Comparison of ENCODE assay signal across 8 mouse cellular contexts in the genomic region with DNA sequence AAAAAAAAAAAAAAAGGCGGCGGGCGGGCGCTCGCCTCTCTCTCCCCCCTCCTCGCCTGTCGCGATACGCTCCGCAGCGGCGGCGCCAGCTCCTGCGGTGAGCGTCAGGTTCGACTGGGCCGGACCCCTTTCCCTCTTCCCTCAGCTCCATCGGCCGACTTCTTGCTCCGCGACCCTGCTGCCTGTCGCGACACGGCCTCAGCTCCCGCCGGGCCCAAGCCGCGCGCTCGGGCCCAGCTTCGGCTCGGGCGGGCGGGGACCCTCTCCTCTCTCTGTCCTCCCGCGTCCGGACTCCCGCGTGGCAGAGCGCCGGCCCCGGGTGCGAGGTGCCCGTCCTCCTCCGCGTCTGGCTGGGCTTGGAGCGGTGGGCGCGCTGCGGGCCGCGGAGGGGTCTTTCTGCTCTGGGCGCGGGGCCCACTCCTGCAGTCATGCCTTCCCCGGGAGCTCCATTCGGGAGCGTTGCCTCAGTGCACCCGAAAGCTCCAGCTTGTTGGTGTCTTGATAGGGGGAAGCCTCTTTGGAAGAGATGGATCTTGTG. TPM values are rescaled to one million over a fixed set of nuclear protein-coding genes. Genes with fewer than 3 reads are reported as not detected.
A peak's percentile ranks its signal among the peaks of the same experiment; 100 is the strongest.
DNase-seq lines count a peak whose midpoint lies in the region; ATAC-seq and TF ChIP-seq lines count a peak whose summit lies in the region.

No protein-coding gene starts in this region.

- no peak for DNase-seq in kidney, adult 8-10 months
- DNase-seq in Patski (ENCODE audit: low read depth, low spot score) = no peak
- no peak for DNase-seq in adrenal gland, adult (ENCODE audit: inconsistent age in 2 of 2, low spot score in 1 of 2)
- no peak for DNase-seq in thymus, postnatal 36 days

- H3K27ac ChIP-seq in kidney, embryonic 14.5 days (ENCODE audit: low read depth, low read length) = peak overlapping the region; percentile 94
- peak overlapping the region; percentile 97 for H3K27ac ChIP-seq in forebrain, embryonic 13.5 days
- H3K27ac ChIP-seq in liver, embryonic 12.5 days = peak overlapping the region; percentile 90
- peak overlapping the region; percentile 93 for H3K27ac ChIP-seq in stomach, embryonic 16.5 days (ENCODE audit: low read length)

- TF ChIP-seq CTCF in Patski (IDR thresholded peaks at IDR 0.05) = no peak

- CTCF ChIA-PET in Patski (lab: Charles Lee) = interaction anchor here (0.8 to 3.5 kb wide), 5 partner anchors 12 to 44 kb away, joined by 3 to 15 read pairs (median 4); partner anchors contain the start of gene Ndufa3

- no peaks in the 10 kb centered on the region for H3K27me3 ChIP-seq in kidney, embryonic 14.5 days (ENCODE audit: control insufficient read depth, insufficient read depth, low read length)
- H3K27me3 ChIP-seq in Patski = no peaks in the 10 kb centered on the region
- H3K27me3 ChIP-seq in forebrain, embryonic 13.5 days = no peaks in the 10 kb centered on the region
- no peaks in the 10 kb centered on the region for H3K27me3 ChIP-seq in liver, embryonic 12.5 days (replicated peaks)
- H3K27me3 ChIP-seq in stomach, embryonic 16.5 days (ENCODE audit: control insufficient read depth, insufficient read depth, low read length) = no peaks in the 10 kb centered on the region

- peak overlapping the region; percentile 100 for H3K9ac ChIP-seq in kidney, embryonic 14.5 days (ENCODE audit: low read depth, low read length)
- peak overlapping the region; percentile 99 for H3K9ac ChIP-seq in forebrain, embryonic 13.5 days
- peak overlapping the region; percentile 99 for H3K9ac ChIP-seq in liver, embryonic 12.5 days
- H3K9ac ChIP-seq in stomach, embryonic 16.5 days (ENCODE audit: low read length) = peak overlapping the region; percentile 99

- POLR2A ChIA-PET in Patski (lab: Charles Lee) = interaction anchor here (0.6 to 2.0 kb wide), 13 partner anchors 9 to 197 kb away, joined by 3 to 10 read pairs (median 4); partner anchors contain the start of genes Mboat7 and Tsen34

- peak; percentile 0; the same call in 1 of the 2 replicates for ATAC-seq in kidney, embryonic 14.5 days (ENCODE audit: low FRiP score, low TSS enrichment)
- ATAC-seq in Patski = peak; percentile 13
- ATAC-seq in forebrain, embryonic 13.5 days = no peak; the same call in 1 of the 2 replicates
- no peak for ATAC-seq in liver, embryonic 12.5 days
- no peak for ATAC-seq in stomach, embryonic 16.5 days (ENCODE audit: insufficient read depth, low FRiP score)

- H3K4me2 ChIP-seq in kidney, embryonic 14.5 days (replicated peaks; ENCODE audit: low read depth, low read length) = peak overlapping the region; percentile 85
- H3K4me2 ChIP-seq in forebrain, embryonic 13.5 days = peak overlapping the region; percentile 93
- peak overlapping the region; percentile 84 for H3K4me2 ChIP-seq in liver, embryonic 12.5 days
- H3K4me2 ChIP-seq in stomach, embryonic 16.5 days (ENCODE audit: low read depth, low read length) = peak overlapping the region; percentile 91

- H3K36me3 ChIP-seq in kidney, embryonic 14.5 days (ENCODE audit: control insufficient read depth, insufficient read depth, low read length) = peaks cover 34% of the 10 kb centered on the region
- peaks cover 31% of the 10 kb centered on the region for H3K36me3 ChIP-seq in forebrain, embryonic 13.5 days (ENCODE audit: poor library complexity, severe bottlenecking)
- peaks cover 57% of the 10 kb centered on the region for H3K36me3 ChIP-seq in liver, embryonic 12.5 days
- H3K36me3 ChIP-seq in stomach, embryonic 16.5 days (ENCODE audit: control insufficient read depth, insufficient read depth, low read length) = no peaks in the 10 kb centered on the region

- H3K9me3 ChIP-seq in kidney, embryonic 14.5 days (ENCODE audit: control insufficient read depth, low read length) = no peaks in the 10 kb centered on the region
- H3K9me3 ChIP-seq in forebrain, embryonic 13.5 days (replicated peaks) = no peaks in the 10 kb centered on the region
- no peaks in the 10 kb centered on the region for H3K9me3 ChIP-seq in liver, embryonic 12.5 days (replicated peaks)
- H3K9me3 ChIP-seq in stomach, embryonic 16.5 days (replicated peaks; ENCODE audit: control insufficient read depth, low read length) = no peaks in the 10 kb centered on the region

- 1% methylated on average over 50 of the region's 58 CpGs for WGBS in kidney, embryonic 14.5 days
- under 1% methylated on average over 51 of the region's 58 CpGs for WGBS in forebrain, embryonic 13.5 days
- WGBS in liver, embryonic 12.5 days (ENCODE audit: insufficient replicate concordance) = under 1% methylated on average over 54 of the region's 58 CpGs
- WGBS in stomach, embryonic 16.5 days = 1% methylated on average over 53 of the region's 58 CpGs

- H3K4me3 ChIP-seq in kidney, embryonic 14.5 days (ENCODE audit: low read length) = peak overlapping the region; percentile 98
- H3K4me3 ChIP-seq in forebrain, embryonic 13.5 days = peak overlapping the region; percentile 95
- peak overlapping the region; percentile 97 for H3K4me3 ChIP-seq in liver, embryonic 12.5 days
- peak overlapping the region; percentile 91 for H3K4me3 ChIP-seq in stomach, embryonic 16.5 days (replicated peaks; ENCODE audit: low read length)

- peaks cover 24% of the 10 kb centered on the region for H3K4me1 ChIP-seq in kidney, embryonic 14.5 days (ENCODE audit: control insufficient read depth, insufficient read depth, low read length)
- peaks cover 43% of the 10 kb centered on the region for H3K4me1 ChIP-seq in forebrain, embryonic 13.5 days
- H3K4me1 ChIP-seq in liver, embryonic 12.5 days = peaks cover 50% of the 10 kb centered on the region
- peaks cover 24% of the 10 kb centered on the region for H3K4me1 ChIP-seq in stomach, embryonic 16.5 days (ENCODE audit: control insufficient read depth, insufficient read depth, low read length)

- in situ Hi-C loops in Patski (cut with MboI; ENCODE audit: low pct_unique_long_range_greater_than_20kb) = no loop called here

RNA-seq across cellular contexts. Expression of gene Cnot3, which starts 0.5 kb away (rescaled TPM):
- polyA plus RNA-seq in kidney, embryonic 14.5 days (2014; fragmentation: Nextera tagmentation; extraction: Ambion mirVana) = 67.3 and 74.0 TPM in 2 replicates
- 56.5 TPM for polyA plus RNA-seq in Patski (2021)
- 55.3 and 56.3 TPM in 2 replicates for polyA plus RNA-seq in forebrain, embryonic 13.5 days (2015; fragmentation: Nextera tagmentation; extraction: Ambion mirVana)
- 32.6 and 34.4 TPM in 2 replicates for polyA plus RNA-seq in liver, embryonic 12.5 days (2016; fragmentation: Nextera tagmentation; extraction: Ambion mirVana)
- polyA plus RNA-seq in stomach, embryonic 16.5 days (2015; fragmentation: Nextera tagmentation; extraction: Ambion mirVana) = 43.0 and 44.5 TPM in 2 replicates

RNA-seq across cellular contexts. Expression of gene Prpf31, which starts 15.8 kb away (rescaled TPM):
- 89.4 and 114 TPM in 2 replicates for polyA plus RNA-seq in kidney, embryonic 14.5 days (2014; fragmentation: Nextera tagmentation; extraction: Ambion mirVana)
- polyA plus RNA-seq in Patski (2021) = 58.0 TPM
- 134 and 149 TPM in 2 replicates for polyA plus RNA-seq in forebrain, embryonic 13.5 days (2015; fragmentation: Nextera tagmentation; extraction: Ambion mirVana)
- 93.1 and 97.6 TPM in 2 replicates for polyA plus RNA-seq in liver, embryonic 12.5 days (2016; fragmentation: Nextera tagmentation; extraction: Ambion mirVana)
- polyA plus RNA-seq in stomach, embryonic 16.5 days (2015; fragmentation: Nextera tagmentation; extraction: Ambion mirVana) = 79.4 and 89.0 TPM in 2 replicates

RNA-seq across cellular contexts. Expression of gene Tfpt, which starts 15.8 kb away (rescaled TPM):
- 24.2 and 34.9 TPM in 2 replicates for polyA plus RNA-seq in kidney, embryonic 14.5 days (2014; fragmentation: Nextera tagmentation; extraction: Ambion mirVana)
- polyA plus RNA-seq in Patski (2021) = 27.1 TPM
- 31.3 and 33.1 TPM in 2 replicates for polyA plus RNA-seq in forebrain, embryonic 13.5 days (2015; fragmentation: Nextera tagmentation; extraction: Ambion mirVana)
- 16.0 and 17.6 TPM in 2 replicates for polyA plus RNA-seq in liver, embryonic 12.5 days (2016; fragmentation: Nextera tagmentation; extraction: Ambion mirVana)
- polyA plus RNA-seq in stomach, embryonic 16.5 days (2015; fragmentation: Nextera tagmentation; extraction: Ambion mirVana) = 17.7 and 19.0 TPM in 2 replicates

RNA-seq across cellular contexts. Expression of gene Leng1, which starts 20.1 kb away (rescaled TPM):
- 12.2 and 12.6 TPM in 2 replicates for polyA plus RNA-seq in kidney, embryonic 14.5 days (2014; fragmentation: Nextera tagmentation; extraction: Ambion mirVana)
- polyA plus RNA-seq in Patski (2021) = 18.5 TPM
- polyA plus RNA-seq in forebrain, embryonic 13.5 days (2015; fragmentation: Nextera tagmentation; extraction: Ambion mirVana) = 16.1 and 19.2 TPM in 2 replicates
- 10.2 and 11.6 TPM in 2 replicates for polyA plus RNA-seq in liver, embryonic 12.5 days (2016; fragmentation: Nextera tagmentation; extraction: Ambion mirVana)
- 12.0 and 14.3 TPM in 2 replicates for polyA plus RNA-seq in stomach, embryonic 16.5 days (2015; fragmentation: Nextera tagmentation; extraction: Ambion mirVana)

RNA-seq across cellular contexts. Expression of gene Ndufa3, which starts 28.4 kb away (rescaled TPM):
- polyA plus RNA-seq in kidney, embryonic 14.5 days (2014; fragmentation: Nextera tagmentation; extraction: Ambion mirVana) = 463 and 564 TPM in 2 replicates
- polyA plus RNA-seq in Patski (2021) = 328 TPM
- polyA plus RNA-seq in forebrain, embryonic 13.5 days (2015; fragmentation: Nextera tagmentation; extraction: Ambion mirVana) = 452 and 481 TPM in 2 replicates
- 295 and 296 TPM in 2 replicates for polyA plus RNA-seq in liver, embryonic 12.5 days (2016; fragmentation: Nextera tagmentation; extraction: Ambion mirVana)
- polyA plus RNA-seq in stomach, embryonic 16.5 days (2015; fragmentation: Nextera tagmentation; extraction: Ambion mirVana) = 457 and 491 TPM in 2 replicates

Comparison
In these comparisons a context has a peak if more than half of its experiments do, and no peak if none do; other contexts are left out.
1. ATAC-seq: peak in kidney, embryonic 14.5 days (single experiment) and Patski (single experiment); none in forebrain, embryonic 13.5 days (single experiment), liver, embryonic 12.5 days (single experiment) and stomach, embryonic 16.5 days (single experiment).
2. Peak in every context shown above with its lines, with median percentiles within 50 percentile points of each other: H3K27ac ChIP-seq, H3K4me2 ChIP-seq, H3K4me3 ChIP-seq and H3K9ac ChIP-seq.